Comparison of ENCODE assay signal across 8 mouse cellular contexts in genomic region chr4:46390390-46390970, GRCm38 (mm10). TPM values are rescaled to one million over a fixed set of nuclear protein-coding genes. Genes with fewer than 3 reads are reported as not detected.
A peak's percentile ranks its signal among the peaks of the same experiment; 100 is the strongest.
DNase-seq lines count a peak whose midpoint lies in the region; ATAC-seq lines count a peak whose summit lies in the region.

No protein-coding gene starts in this region.

- peak; percentile 24 to 73 for DNase-seq in frontal cortex, postnatal 10 days (ENCODE audit: low spot score in 2 of 2)
- DNase-seq in embryo, embryonic 9.5 days (ENCODE audit: extremely low spot score), result peak; percentile 91
- DNase-seq in heart, adult 11 months, result peak; percentile 94
- DNase-seq in kidney, adult 11 months, result peak; percentile 75
- DNase-seq in left cerebral cortex, postnatal 4 days, result peak; percentile 77
- DNase-seq in midbrain, embryonic 11.5 days (ENCODE audit: low spot score, missing footprints), result peak; percentile 98
- peak; percentile 59 for DNase-seq in skeletal muscle tissue, adult 2 months (ENCODE audit: low read depth, low spot score)

- H3K9ac ChIP-seq in midbrain, embryonic 11.5 days (ENCODE audit: low read length), result peak overlapping the region; percentile 93; the same call in 1 of the 2 replicates

- no peaks in the 10 kb centered on the region for H3K9me3 ChIP-seq in midbrain, embryonic 11.5 days (ENCODE audit: control insufficient read depth, low read length)

- WGBS in midbrain, embryonic 11.5 days, result 21% methylated on average over 9 of the region's 9 CpGs

- no peaks in the 10 kb centered on the region for H3K36me3 ChIP-seq in midbrain, embryonic 11.5 days (ENCODE audit: control insufficient read depth, insufficient read depth, low read length)

- peak overlapping the region; percentile 42 for H3K4me2 ChIP-seq in midbrain, embryonic 11.5 days

- peaks cover 2% of the 10 kb centered on the region; the same call in 1 of the 2 replicates for H3K4me1 ChIP-seq in midbrain, embryonic 11.5 days (ENCODE audit: control insufficient read depth, insufficient read depth, low read length)

- ATAC-seq in frontal cortex, adult (ENCODE audit: low TSS enrichment), result no peak
- no peak for ATAC-seq in midbrain, embryonic 11.5 days (ENCODE audit: low FRiP score)

- H3K27ac ChIP-seq in midbrain, embryonic 11.5 days (ENCODE audit: low read depth, low read length), result no peak overlapping the region

- intact Hi-C loops in left cerebral cortex, postnatal 4 days (cut with DNase I), result no loop called here

- H3K4me3 ChIP-seq in midbrain, embryonic 11.5 days (ENCODE audit: low read depth, low read length), result no peak overlapping the region

- H3K27me3 ChIP-seq in midbrain, embryonic 11.5 days (ENCODE audit: control insufficient read depth, insufficient read depth, low read length), result no peaks in the 10 kb centered on the region

RNA-seq across cellular contexts. Expression of gene Trmo, which starts 1.2 kb away (rescaled TPM):
- 1 to 10 TPM; 3.4 to 6.3 TPM for total RNA-seq in left cerebral cortex, postnatal 4 days (2021)
- polyA plus RNA-seq in midbrain, embryonic 11.5 days (2014; fragmentation: Nextera tagmentation; extraction: Ambion mirVana), result 11.9 and 13.8 TPM in 2 replicates

RNA-seq across cellular contexts. Expression of gene Hemgn, which starts 22.8 kb away (rescaled TPM):
- not detected for total RNA-seq in left cerebral cortex, postnatal 4 days (2021)
- polyA plus RNA-seq in midbrain, embryonic 11.5 days (2014; fragmentation: Nextera tagmentation; extraction: Ambion mirVana), result 20.4 and 20.5 TPM in 2 replicates

RNA-seq across cellular contexts. Expression of gene Foxe1, which starts 47.1 kb away (rescaled TPM):
- total RNA-seq in left cerebral cortex, postnatal 4 days (2021), result not detected
- polyA plus RNA-seq in midbrain, embryonic 11.5 days (2014; fragmentation: Nextera tagmentation; extraction: Ambion mirVana), result not detected in 2 replicates
